Mouse (Mus musculus) gastrocnemius, postnatal 36 days (tissue): ENCODE data around the gene Asb8. TPM values are rescaled to one million over a fixed set of nuclear protein-coding genes. Genes with fewer than 3 reads are reported as not detected.

Experiments
- DNase-seq, 2 experiments: peaks; one replicate each; pipeline ENCODE4 v3.0.0; 2022
- intact Hi-C: fragments of 180-260 bp; cut with DNase I; formaldehyde crosslinking; loops from one replicate; pipeline ENCODE4 v1.15.1; 2025
- total RNA-seq, 2 experiments: library from RNA; stranded (reverse); gene quantifications; 2 replicates each; pipeline ENCODE4 v1.2.3; 2021

Gene Asb8
- total RNA-seq, 2 experiments from 2014 or later = 107 to 122 TPM

DNA sequence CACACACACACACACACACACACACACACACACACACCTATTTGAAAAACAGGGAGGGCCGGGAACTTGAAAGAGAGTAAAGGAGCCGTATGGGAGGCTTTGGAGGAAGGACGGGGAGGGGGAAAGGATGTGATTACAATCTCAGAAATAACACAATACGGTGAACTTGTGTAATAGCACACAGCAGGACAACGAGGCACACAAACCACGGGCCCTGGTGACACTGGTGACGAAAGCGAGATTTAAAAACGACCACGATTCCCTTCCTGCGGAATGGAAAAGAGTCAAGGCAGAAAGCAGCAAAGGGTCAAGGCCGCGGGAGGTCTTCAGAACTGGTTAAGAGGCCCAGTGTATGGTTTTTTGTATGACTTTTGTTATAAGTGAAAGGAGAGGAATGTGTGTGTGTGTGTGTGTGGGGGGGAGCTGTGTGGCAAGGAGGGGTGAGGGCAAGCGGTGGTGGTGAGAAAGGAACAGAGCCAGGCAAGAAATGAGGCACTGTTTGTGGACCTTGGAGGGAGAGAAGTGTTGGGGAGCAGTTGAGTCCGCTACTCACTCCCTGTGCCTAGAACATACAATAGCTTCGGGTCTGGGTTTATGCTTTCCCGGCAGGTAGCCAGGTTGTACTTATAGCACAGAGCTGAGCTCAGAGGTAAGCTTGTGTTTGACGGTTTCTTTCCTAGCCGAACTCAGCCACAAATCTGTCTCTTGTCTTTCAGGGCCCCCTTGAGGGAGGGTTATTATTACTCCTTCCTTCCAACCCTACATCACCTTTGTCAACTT lies 4.2 kb downstream of the Asb8 start:
- intact Hi-C loops = no loop called here
- DNase-seq = no peak

DNA sequence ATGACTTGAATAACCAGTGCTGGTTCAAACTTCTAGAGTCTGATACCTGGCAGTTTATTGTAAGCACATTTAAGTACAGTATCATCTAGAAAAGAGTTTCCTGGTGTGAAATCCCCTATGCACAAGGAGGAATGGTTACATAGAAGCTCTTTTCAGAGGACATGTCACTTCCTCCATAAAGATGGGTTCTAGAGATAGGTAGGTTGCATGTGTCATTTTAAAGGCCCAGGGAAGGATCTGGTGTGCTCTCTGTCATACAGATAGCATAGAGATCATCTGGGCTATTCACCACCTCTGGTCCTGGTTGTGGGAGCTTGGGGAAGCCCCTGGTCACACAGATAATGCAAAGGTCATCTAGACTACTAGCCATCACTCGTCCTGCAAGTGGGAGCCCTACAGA lies 8.2 kb downstream of the Asb8 start:
- no peak for DNase-seq
- intact Hi-C loops = no loop called here

DNA sequence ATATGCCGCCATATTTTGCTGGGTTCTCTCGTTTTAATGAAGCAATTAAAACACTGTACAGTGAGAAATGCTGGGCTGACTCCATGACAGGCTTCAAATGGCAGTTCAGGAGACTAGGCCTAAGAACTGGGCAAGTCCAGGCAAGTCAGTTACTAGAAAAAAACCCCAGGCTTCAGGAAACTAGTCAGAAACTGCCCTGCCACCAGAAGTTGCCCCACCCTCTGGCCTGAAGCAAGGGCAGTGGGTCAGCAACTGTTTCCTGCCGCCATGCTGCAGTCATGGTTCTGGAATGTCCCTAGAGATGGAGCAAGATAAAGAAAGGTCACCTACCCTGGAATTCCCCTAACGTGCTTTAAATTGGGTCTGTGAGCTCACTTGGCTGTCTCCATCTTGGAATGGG lies 9.5 kb downstream of the Asb8 start:
- intact Hi-C loops = loop anchor here (2.0 kb wide), 1 partner anchor 67 kb away; no protein-coding TSS in a partner anchor
- no peak for DNase-seq

DNA sequence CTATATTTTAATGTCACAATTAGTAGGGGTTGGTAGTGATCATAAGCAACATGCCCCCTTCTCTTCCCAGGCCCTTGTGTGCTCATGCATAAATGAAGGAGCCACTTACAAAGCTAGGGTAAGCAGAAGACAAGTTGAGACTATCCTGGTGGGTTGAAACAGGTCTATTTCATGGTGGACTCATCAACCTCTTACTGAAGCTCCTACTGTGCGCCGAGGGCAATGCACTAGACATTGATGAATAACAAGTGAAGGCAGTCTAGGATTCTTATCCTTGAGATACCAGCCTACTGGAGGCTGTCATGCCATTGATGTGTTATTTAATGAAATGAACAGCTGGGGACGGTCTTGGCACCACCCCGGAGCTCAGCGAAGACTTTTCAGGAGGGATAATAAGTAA lies 10.2 kb downstream of the Asb8 start:
- DNase-seq = no peak
- intact Hi-C loops = loop anchor here (2.0 kb wide), 1 partner anchor 66 kb away; no protein-coding TSS in a partner anchor

DNA sequence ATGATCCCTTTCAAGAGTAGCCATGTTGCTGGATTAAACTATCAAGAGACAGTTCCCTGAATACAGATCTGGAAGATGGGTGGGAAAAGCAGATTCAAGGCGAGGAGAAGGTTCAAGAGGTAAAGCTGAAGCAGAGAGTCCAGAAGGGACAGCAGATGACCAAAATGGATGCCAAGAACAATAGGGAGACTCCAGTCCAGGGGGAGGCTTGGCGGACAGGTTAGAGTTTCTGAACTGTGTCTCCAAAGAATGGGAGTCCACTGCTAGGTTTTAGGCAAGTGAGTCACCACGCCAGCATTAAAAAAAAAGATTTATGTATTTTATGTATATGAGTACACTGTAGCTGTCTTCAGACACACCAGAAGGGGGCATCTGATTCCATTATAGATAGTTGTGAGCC lies 10.8 kb downstream of the Asb8 start:
- intact Hi-C loops = loop anchor here (2.0 kb wide), 1 partner anchor 66 kb away; no protein-coding TSS in a partner anchor
- DNase-seq = no peak

GRCm38 (mm10) chr15:98154146-98154545 lies 11.3 kb downstream of the Asb8 start:
- no peak for DNase-seq
- intact Hi-C loops = loop anchor here (2.0 kb wide), 1 partner anchor 65 kb away; no protein-coding TSS in a partner anchor

- intact Hi-C loops = loop anchor here (2.0 kb wide), 1 partner anchor 65 kb away; no protein-coding TSS in a partner anchor
- DNase-seq = no peak
Measured at GRCm38 (mm10) chr15:98153625-98154024, 11.8 kb downstream of the Asb8 start.

DNA sequence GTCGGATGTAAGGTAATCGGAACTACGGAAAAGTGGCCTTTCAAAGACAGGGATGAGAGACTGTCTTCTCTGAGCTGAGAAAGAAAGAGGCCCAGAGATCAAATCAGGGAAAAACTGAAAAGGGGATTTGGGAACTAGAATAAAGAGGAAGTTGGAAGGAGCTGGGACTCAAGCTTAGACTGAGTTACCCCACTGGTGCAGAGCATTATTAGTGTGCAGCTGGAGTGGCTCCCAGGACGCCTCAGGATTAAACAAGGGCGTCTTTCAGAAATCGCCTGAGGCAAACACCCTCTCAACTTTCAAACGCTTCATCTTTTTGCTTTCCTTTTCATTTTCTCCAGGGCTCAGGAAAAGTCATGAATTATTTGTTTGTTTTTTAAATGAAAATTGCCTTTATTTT lies 12.5 kb downstream of the Asb8 start:
- intact Hi-C loops = no loop called here
- no peak for DNase-seq

- intact Hi-C loops = loop anchor here (5.0 kb wide), 1 partner anchor 37 kb away; no protein-coding TSS in a partner anchor
- DNase-seq = no peak
Measured at GRCm38 (mm10) chr15:98149166-98149602, 16.2 kb downstream of the Asb8 start.

GRCm38 (mm10) chr15:98148356-98148755 lies 17.1 kb downstream of the Asb8 start:
- DNase-seq = no peak
- intact Hi-C loops = loop anchor here (5.0 kb wide), 1 partner anchor 36 kb away; no protein-coding TSS in a partner anchor

GRCm38 (mm10) chr15:98145559-98146181 lies 19.8 kb downstream of the Asb8 start:
- peak; percentile 90 to 91 for DNase-seq
- intact Hi-C loops = loop anchor here (5.0 kb wide), 1 partner anchor 33 kb away; no protein-coding TSS in a partner anchor

GRCm38 (mm10) chr15:98144861-98145507 lies 20.4 kb downstream of the Asb8 start:
- intact Hi-C loops = loop anchor here (5.0 kb wide), 1 partner anchor 33 kb away; no protein-coding TSS in a partner anchor
- no peak for DNase-seq

DNA sequence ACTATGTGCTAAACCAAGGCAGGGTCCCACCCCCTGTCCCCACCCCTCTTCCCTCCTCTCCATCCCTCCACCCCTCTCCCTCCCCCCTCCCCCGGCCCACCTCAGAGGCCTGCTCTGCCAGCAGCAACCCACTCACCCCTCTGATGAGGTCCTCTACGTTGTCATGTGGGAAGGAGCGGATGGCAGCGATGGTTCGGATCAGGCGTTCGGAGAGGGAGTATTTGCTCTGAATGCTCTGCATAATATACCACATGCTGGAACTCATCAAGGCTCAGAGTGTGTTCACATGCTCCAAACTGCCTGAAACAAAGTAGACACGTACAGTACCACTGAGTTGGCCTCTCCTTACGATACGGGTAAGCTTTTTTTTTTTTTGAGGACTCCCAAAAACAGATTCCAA lies 22.9 kb downstream of the Asb8 start:
- intact Hi-C loops = no loop called here
- no peak for DNase-seq

GRCm38 (mm10) chr15:98140809-98141208 lies 24.6 kb downstream of the Asb8 start:
- intact Hi-C loops = no loop called here
- DNase-seq = no peak

- intact Hi-C loops = no loop called here
- no peak for DNase-seq
Measured at GRCm38 (mm10) chr15:98139763-98140162, 25.7 kb downstream of the Asb8 start.

- no peak for DNase-seq
Measured at GRCm38 (mm10) chr15:98136871-98137270, 28.6 kb downstream of the Asb8 start.

GRCm38 (mm10) chr15:98135671-98136070 lies 29.8 kb downstream of the Asb8 start:
- DNase-seq = no peak
- intact Hi-C loops = no loop called here

More at GRCm38 (mm10) chr15:98136871-98137270, 28.6 kb downstream of the Asb8 start:
- intact Hi-C loops = no loop called here

DNA sequence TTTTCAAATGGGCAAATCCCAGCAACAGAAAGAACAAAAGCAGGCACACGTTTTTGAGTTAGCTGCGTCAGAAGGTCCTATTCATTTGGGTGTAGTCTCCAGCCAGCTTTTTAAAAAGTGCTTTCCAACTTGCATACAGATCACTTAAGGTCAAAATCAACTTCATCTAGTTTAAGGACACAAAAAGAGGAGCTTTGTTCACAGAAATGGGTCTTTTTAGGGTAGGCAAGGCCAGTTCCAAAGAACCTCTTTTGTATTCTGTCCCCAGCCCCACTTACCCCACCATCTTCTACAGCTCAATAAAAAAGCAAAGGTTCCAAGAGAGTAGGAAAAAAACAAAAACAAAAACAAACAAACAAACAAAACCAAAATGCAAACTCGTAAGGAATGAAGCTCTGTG lies 30.8 kb downstream of the Asb8 start:
- DNase-seq = no peak
- intact Hi-C loops = no loop called here

DNA sequence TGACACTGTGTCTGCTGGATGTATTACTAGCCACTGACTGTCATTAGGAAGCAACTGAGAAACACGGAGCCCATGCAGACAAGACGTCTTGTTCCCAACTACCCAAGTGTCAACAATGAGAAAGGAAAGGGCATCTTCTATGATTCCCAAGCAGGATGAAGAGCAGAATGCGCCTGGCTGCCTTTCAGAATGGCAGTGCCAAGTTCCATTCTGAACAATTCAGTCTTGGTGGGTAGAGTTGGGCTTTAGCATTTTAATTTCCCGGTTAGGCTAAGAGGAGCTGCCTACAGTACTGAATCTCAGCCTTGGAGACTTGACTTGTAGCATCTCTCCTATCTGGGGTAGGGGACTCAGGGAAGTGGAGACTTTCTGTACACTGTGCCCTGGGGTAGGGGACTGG lies 31.4 kb downstream of the Asb8 start:
- intact Hi-C loops = no loop called here
- no peak for DNase-seq

DNA sequence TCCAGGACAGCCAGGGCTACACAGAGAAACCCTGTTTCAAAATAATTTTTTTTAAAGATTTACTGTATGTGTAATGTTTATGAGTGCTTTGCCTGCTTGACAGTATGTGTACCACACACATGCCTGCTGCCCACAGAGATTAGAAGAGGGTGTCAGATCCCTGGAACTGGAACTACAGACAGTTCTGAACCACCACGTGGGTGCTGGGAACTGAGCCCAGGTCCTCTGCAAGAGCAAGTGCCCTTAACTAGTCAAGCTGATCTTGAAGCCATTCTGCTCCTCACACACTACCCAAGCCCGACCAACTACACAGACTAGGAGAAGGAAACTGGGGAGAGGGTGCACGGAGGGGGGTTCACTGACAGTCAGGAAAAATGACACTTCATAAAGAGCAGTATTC lies 32.0 kb downstream of the Asb8 start:
- intact Hi-C loops = no loop called here
- no peak for DNase-seq
